Mouse (Mus musculus) midbrain, embryonic 10.5 days (tissue): ENCODE results near the gene Ccdc30. TPM values are rescaled to one million over a fixed set of nuclear protein-coding genes. Genes with fewer than 3 reads are reported as not detected.

Source experiments
- DNase-seq: peaks from one replicate; pipeline ENCODE4 v3.0.0-alpha.2; 2017; ENCODE audit warnings: low spot score
- H3K27ac ChIP-seq: fragments of 300-500 bp; sonication (generic); replicated peaks from 2 replicates; pipeline ENCODE4 v1.5.1; 2016; ENCODE audit warnings: mild to moderate bottlenecking
- H3K27me3 ChIP-seq: fragments of 300-500 bp; sonication (generic); 2 replicates; pipeline ENCODE4 v1.6.1; 2016; ENCODE audit warnings: low read depth, mild to moderate bottlenecking; ENCODE audit not compliant: poor library complexity, severe bottlenecking
- H3K36me3 ChIP-seq: fragments of 300-500 bp; sonication (generic); 2 replicates; pipeline ENCODE4 v1.6.1; 2016; ENCODE audit warnings: mild to moderate bottlenecking, moderate library complexity
- H3K4me1 ChIP-seq: fragments of 300-500 bp; sonication (generic); 2 replicates; pipeline ENCODE4 v1.6.1; 2016
- H3K4me3 ChIP-seq: fragments of 300-500 bp; sonication (generic); 2 replicates; pipeline ENCODE4 v1.5.1; 2016; ENCODE audit warnings: mild to moderate bottlenecking, moderate library complexity
- H3K9me3 ChIP-seq: fragments of 300-500 bp; sonication (generic); replicated peaks from 2 replicates; pipeline ENCODE4 v1.6.1; 2016; ENCODE audit warnings: mild to moderate bottlenecking
- WGBS: fragments of 180-500 bp; shearing (Covaris S2); methylation state at CpG from one replicate; pipeline ENCODE4 v1.1.7; 2016; 5-methylcytosine and 5-hydroxymethylcytosine counted together
- polyA plus RNA-seq: library from polyadenylated mRNA; unstranded; fragments of >200 nt; fragmentation: Nextera tagmentation; extraction: Ambion mirVana; gene quantifications from 2 replicates; pipeline ENCODE4 v1.2.1, GENCODE M21; 2016

The Ccdc30 gene
- 9.0 and 9.1 TPM in 2 replicates for polyA plus RNA-seq

DNA sequence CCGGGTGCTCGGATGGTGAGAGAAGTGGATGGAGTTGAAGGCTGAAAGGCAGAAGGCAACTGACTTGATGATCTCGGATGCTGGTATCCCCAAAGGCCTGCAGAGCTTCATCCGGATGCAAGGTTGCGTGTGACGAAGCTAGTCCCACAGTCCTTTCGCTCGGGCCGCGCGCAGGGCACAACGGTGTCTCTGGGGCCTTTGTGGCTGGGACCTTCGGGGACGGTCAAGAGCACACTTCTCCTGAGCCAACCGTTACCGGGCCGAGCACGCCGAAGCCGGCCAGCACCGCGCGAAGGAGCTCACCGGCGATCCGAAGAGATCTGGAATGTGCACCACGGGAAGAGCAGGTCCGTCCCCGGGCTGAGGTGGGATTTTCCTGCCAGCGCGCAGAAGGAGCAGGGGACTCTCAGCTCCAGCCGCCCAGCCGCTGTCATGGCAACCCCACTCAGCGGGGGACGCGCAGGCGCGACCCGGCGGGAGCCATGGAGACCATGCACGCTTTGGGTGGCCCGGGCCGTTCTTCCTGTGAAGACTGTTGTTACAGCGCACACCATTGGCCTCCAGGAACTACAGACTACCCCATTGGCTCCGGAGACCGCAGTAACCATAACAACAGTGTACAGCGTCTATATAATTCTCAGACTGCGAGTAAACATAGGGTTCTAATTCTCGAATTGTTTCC is at the start of gene Ccdc30:
Gene Ccdc30, minus strand, starts transcription at position 450 of the 682 bp plus-strand sequence.
- H3K4me1 ChIP-seq, result peaks cover 25% of the 10 kb centered on the region
- WGBS, result under 1% methylated on average over 49 of the region's 49 CpGs
- peak within 1 kb of the TSS; percentile 74 for H3K4me3 ChIP-seq
- H3K9me3 ChIP-seq, result no peaks in the 10 kb centered on the region
- DNase-seq, result peak; percentile 99
- H3K27ac ChIP-seq, result peak within 1 kb of the TSS; percentile 86
- H3K36me3 ChIP-seq, result peaks cover 11% of the 10 kb centered on the region; the same call in 1 of the 2 replicates
- 0 out of 2 replicates have a peak, but pooled peaks cover 4% of the 10 kb centered on the region for H3K27me3 ChIP-seq

GRCm38 (mm10) chr4:119463756-119464419 is 48.6 kb upstream of the Ccdc30 start:
- no peak overlapping the region for H3K27ac ChIP-seq
- no peaks in the 10 kb centered on the region for H3K36me3 ChIP-seq
- no peaks in the 10 kb centered on the region for H3K27me3 ChIP-seq
- WGBS, result 87% methylated on average over 13 of the region's 13 CpGs
- H3K9me3 ChIP-seq, result no peaks in the 10 kb centered on the region
- no peak for DNase-seq
- H3K4me1 ChIP-seq, result peaks cover 8% of the 10 kb centered on the region; the same call in 1 of the 2 replicates
- no peak overlapping the region for H3K4me3 ChIP-seq

- no peak for DNase-seq
- WGBS, result 73% methylated on average over 11 of the region's 11 CpGs
- H3K27ac ChIP-seq, result no peak overlapping the region
- no peaks in the 10 kb centered on the region for H3K36me3 ChIP-seq
- H3K9me3 ChIP-seq, result no peaks in the 10 kb centered on the region
- no peak overlapping the region for H3K4me3 ChIP-seq
- peaks cover 8% of the 10 kb centered on the region; the same call in 1 of the 2 replicates for H3K4me1 ChIP-seq
- H3K27me3 ChIP-seq, result no peaks in the 10 kb centered on the region
Measured at GRCm38 (mm10) chr4:119462858-119463755, 47.8 kb upstream of the Ccdc30 start.

- 84% methylated on average over 3 of the region's 3 CpGs for WGBS
- H3K27me3 ChIP-seq, result no peaks in the 10 kb centered on the region
- DNase-seq, result no peak
- no peaks in the 10 kb centered on the region for H3K9me3 ChIP-seq
- H3K27ac ChIP-seq, result no peak overlapping the region
- peaks cover 8% of the 10 kb centered on the region; the same call in 1 of the 2 replicates for H3K4me1 ChIP-seq
- H3K4me3 ChIP-seq, result no peak overlapping the region
- H3K36me3 ChIP-seq, result no peaks in the 10 kb centered on the region
Measured at GRCm38 (mm10) chr4:119462457-119462856, 47.1 kb upstream of the Ccdc30 start.

DNA sequence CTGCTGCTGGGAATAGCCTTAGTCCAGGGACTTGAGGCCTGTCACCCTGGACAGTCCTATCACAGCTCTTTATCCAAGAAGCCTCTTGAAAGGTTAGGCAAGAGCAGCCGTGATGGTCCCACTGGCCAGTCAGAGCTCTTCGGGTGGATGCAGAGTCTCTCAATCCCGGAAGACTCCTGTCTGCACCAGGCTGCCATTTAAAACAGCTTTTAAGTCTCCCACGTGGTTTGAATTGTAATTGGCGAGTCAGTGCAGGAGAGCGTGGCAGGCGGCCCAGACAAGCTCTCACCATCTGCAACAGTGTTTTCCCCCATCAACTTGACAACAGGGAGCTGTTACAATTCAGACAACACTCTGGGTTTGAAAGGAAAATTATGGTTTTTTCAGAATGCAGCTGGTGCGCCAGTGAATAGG is 45.4 kb upstream of the Ccdc30 start:
- Histone ChIP-seq H3K4me1 (peaks cover 8% of the 10 kb centered on the region; the same call in 1 of the 2 replicates), H3K9me3 (no peaks in the 10 kb centered on the region), H3K27me3 (no peaks in the 10 kb centered on the region), H3K36me3 (no peaks in the 10 kb centered on the region), H3K27ac (no peak overlapping the region), H3K4me3 (no peak overlapping the region)
- DNase-seq, result no peak
- 65% methylated on average over 8 of the region's 8 CpGs for WGBS

DNA sequence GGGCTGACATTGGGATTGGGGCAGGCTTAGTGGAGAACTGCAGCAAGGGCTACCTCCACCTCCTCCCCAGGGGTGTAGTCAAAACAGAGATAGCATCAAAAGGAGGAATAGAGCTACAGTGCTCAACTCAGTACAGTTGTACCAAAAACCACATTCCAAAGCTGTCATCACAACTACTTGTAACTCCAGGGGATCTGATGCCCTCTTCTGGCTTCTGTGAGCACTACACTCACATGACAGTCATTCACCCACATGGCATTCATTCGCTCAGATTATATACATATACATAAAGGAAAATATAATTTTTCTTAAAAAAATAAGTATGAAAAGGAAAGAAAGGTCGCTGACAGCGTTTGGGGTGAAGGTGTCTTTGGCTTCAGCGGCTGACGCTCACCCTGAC is 45.0 kb upstream of the Ccdc30 start:
- no peak overlapping the region for H3K27ac ChIP-seq
- no peak overlapping the region for H3K4me3 ChIP-seq
- H3K27me3 ChIP-seq, result no peaks in the 10 kb centered on the region
- H3K9me3 ChIP-seq, result no peaks in the 10 kb centered on the region
- DNase-seq, result no peak
- H3K36me3 ChIP-seq, result no peaks in the 10 kb centered on the region
- WGBS, result 72% methylated on average over 5 of the region's 5 CpGs
- peaks cover 8% of the 10 kb centered on the region; the same call in 1 of the 2 replicates for H3K4me1 ChIP-seq

DNA sequence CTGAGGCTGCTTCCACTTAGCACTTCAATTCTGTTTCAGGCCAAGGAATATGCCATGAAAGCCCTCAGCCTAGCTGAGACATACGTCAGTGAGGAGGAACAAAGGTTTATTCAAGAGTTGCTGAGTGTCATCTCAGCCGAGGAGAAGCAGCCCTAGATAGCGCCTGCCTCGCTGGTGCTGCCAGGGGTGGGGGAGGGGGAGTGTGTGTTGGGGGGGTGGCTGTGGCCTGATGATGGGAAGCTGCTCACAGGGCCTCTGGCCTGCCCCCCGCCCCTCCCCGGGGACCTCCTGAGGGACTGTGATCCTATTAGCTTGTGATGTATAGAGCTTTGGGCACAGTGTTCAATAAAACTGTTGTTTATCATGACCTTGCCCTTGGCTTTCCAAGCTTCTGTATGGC is 38.2 kb upstream of the Ccdc30 start:
- Histone ChIP-seq H3K27ac (peak overlapping the region; percentile 64; the same call in 1 of the 2 replicates), H3K4me3 (no peak overlapping the region), H3K27me3 (no peaks in the 10 kb centered on the region), H3K4me1 (peaks cover 10% of the 10 kb centered on the region), H3K9me3 (no peaks in the 10 kb centered on the region), H3K36me3 (no peaks in the 10 kb centered on the region)
- WGBS, result 19% methylated on average over 6 of the region's 6 CpGs
- DNase-seq, result peak; percentile 25

DNA sequence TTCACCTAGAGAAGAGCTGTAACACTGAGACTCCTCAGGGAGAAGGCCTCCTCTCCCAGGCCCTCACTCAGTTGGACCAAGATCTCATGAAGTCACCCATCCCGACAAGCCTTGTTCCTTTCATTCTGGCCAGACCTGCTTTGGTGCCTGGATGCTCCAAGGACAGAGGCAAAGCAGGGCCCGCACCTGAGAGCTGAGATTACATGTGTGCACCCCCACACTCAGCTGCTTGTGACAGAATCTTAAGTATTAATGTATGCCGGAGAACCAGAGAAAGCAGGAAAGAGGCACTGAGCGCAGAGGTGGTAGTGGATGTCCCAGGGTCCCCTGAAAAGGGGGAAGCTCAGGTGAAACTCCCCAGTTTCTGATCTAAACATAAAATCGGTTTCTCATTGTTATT is 37.8 kb upstream of the Ccdc30 start:
- no peak for DNase-seq
- H3K9me3 ChIP-seq, result no peaks in the 10 kb centered on the region
- H3K27ac ChIP-seq, result peak overlapping the region; percentile 64; the same call in 1 of the 2 replicates
- no peak overlapping the region for H3K4me3 ChIP-seq
- H3K36me3 ChIP-seq, result no peaks in the 10 kb centered on the region
- H3K4me1 ChIP-seq, result peaks cover 10% of the 10 kb centered on the region
- WGBS, result 70% methylated on average over 5 of the region's 5 CpGs
- no peaks in the 10 kb centered on the region for H3K27me3 ChIP-seq

DNA sequence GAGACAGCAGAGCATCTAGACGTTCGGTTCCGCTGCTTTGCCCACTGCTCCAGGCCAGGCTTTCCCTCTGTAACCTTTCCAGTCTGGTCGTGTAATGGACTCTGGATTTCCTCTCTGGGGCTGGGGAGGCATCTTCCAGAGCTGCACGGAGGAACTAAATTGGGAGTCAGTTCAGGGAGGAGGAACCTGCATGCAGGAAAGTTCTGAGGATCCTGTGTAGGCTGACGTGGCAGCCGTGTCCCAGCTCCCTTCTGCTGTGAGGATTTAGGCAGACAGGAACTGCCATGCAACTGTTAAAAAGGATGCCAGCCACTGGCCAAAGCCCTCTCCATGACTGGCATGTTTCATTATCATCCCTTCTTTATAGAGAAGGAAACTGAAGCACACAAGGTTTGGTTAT is 35.1 kb upstream of the Ccdc30 start:
- no peaks in the 10 kb centered on the region for H3K27me3 ChIP-seq
- DNase-seq, result no peak
- no peak overlapping the region for H3K27ac ChIP-seq
- 75% methylated on average over 7 of the region's 7 CpGs for WGBS
- peaks cover 10% of the 10 kb centered on the region for H3K4me1 ChIP-seq
- no peaks in the 10 kb centered on the region for H3K36me3 ChIP-seq
- no peak overlapping the region for H3K4me3 ChIP-seq
- H3K9me3 ChIP-seq, result no peaks in the 10 kb centered on the region

GRCm38 (mm10) chr4:119447786-119448185 is 32.5 kb upstream of the Ccdc30 start:
- DNase-seq, result no peak
- Histone ChIP-seq H3K4me3 (no peak overlapping the region), H3K27ac (no peak overlapping the region), H3K9me3 (no peaks in the 10 kb centered on the region), H3K27me3 (no peaks in the 10 kb centered on the region), H3K36me3 (no peaks in the 10 kb centered on the region), H3K4me1 (peaks cover under 1% of the 10 kb centered on the region; the same call in 1 of the 2 replicates)
- 83% methylated on average over 3 of the region's 3 CpGs for WGBS

- no peaks in the 10 kb centered on the region for H3K27me3 ChIP-seq
- no peaks in the 10 kb centered on the region for H3K9me3 ChIP-seq
- no peaks in the 10 kb centered on the region for H3K36me3 ChIP-seq
- no peak overlapping the region for H3K27ac ChIP-seq
- 95% methylated on average over 6 of the region's 6 CpGs for WGBS
- DNase-seq, result no peak
- peaks cover 5% of the 10 kb centered on the region for H3K4me1 ChIP-seq
- no peak overlapping the region for H3K4me3 ChIP-seq
Measured at GRCm38 (mm10) chr4:119447261-119447660, 31.9 kb upstream of the Ccdc30 start.

DNA sequence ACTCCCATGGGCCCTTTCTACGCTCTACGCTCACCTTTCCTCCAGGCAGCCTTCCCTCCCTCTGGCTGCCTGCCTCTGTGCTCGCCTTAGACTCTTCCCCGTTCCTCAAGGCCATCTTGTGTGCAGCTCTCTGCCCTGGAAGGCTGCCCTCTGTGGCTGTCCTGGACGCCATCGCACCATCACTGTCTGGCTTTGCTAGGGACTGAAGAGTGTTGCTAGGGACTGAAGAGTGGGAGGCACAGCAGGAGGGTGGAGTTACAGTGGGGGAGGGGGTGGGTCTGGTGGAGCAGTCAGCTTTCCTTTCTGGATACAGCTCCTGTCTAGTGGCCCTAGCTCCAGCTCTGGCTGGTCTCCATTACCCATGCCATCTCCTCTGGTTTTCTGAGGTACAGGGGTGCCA is 27.2 kb upstream of the Ccdc30 start:
- no peaks in the 10 kb centered on the region for H3K27me3 ChIP-seq
- no peaks in the 10 kb centered on the region for H3K9me3 ChIP-seq
- no peak for DNase-seq
- H3K36me3 ChIP-seq, result no peaks in the 10 kb centered on the region
- H3K4me1 ChIP-seq, result peaks cover 5% of the 10 kb centered on the region
- H3K27ac ChIP-seq, result no peak overlapping the region
- WGBS, result 40% methylated on average over 6 of the region's 6 CpGs
- H3K4me3 ChIP-seq, result no peak overlapping the region
